Mouse (Mus musculus) ovary, adult 18-20 months (tissue): ENCODE data around the gene Bicdl2.

ENCODE experiments used
- DNase-seq: peaks from one replicate; pipeline ENCODE4 v3.0.0; 2022; ENCODE audit warnings: low spot score, mixed read lengths

Bicdl2 gene

GRCm38 (mm10) chr17:23674271-23674952 is 14.1 kb downstream of the Bicdl2 start:
- DNase-seq = no peak

- DNase-seq = peak; percentile 55
Measured at GRCm38 (mm10) chr17:23675127-23675526, 14.8 kb downstream of the Bicdl2 start.

GRCm38 (mm10) chr17:23675564-23676281 is 15.4 kb downstream of the Bicdl2 start:
- peak; percentile 58 for DNase-seq

GRCm38 (mm10) chr17:23676473-23677031 is 16.2 kb downstream of the Bicdl2 start:
- DNase-seq = no peak

- peak; percentile 76 for DNase-seq
Measured at GRCm38 (mm10) chr17:23677236-23677679, 17.0 kb downstream of the Bicdl2 start, which contains the start of gene Tnfrsf12a. TSS of gene Tnfrsf12a (minus strand) at chr17:23677468.

GRCm38 (mm10) chr17:23679127-23679835 is 19.0 kb downstream of the Bicdl2 start, which contains the start of gene Cldn6:
TSS of gene Cldn6 (plus strand) at chr17:23679249.
- DNase-seq = no peak

GRCm38 (mm10) chr17:23680336-23680735 is 20.0 kb downstream of the Bicdl2 start:
- no peak for DNase-seq

GRCm38 (mm10) chr17:23681086-23681485 is 20.8 kb downstream of the Bicdl2 start:
- DNase-seq = no peak

GRCm38 (mm10) chr17:23682092-23682491 is 21.8 kb downstream of the Bicdl2 start:
- no peak for DNase-seq

GRCm38 (mm10) chr17:23682530-23682929 is 22.2 kb downstream of the Bicdl2 start:
- DNase-seq = no peak

- DNase-seq = no peak
Measured at GRCm38 (mm10) chr17:23683226-23683625, 22.9 kb downstream of the Bicdl2 start.

GRCm38 (mm10) chr17:23683856-23684672 is 23.8 kb downstream of the Bicdl2 start, which contains the start of gene Cldn9:
TSS of gene Cldn9 (minus strand) at chr17:23684026.
- no peak for DNase-seq

- no peak for DNase-seq
Measured at GRCm38 (mm10) chr17:23694491-23694890, 34.2 kb downstream of the Bicdl2 start.

- DNase-seq = no peak
Measured at GRCm38 (mm10) chr17:23695801-23696200, 35.5 kb downstream of the Bicdl2 start.

- DNase-seq = no peak
Measured at GRCm38 (mm10) chr17:23699131-23700077, 39.1 kb downstream of the Bicdl2 start.

GRCm38 (mm10) chr17:23700079-23700478 is 39.8 kb downstream of the Bicdl2 start:
- peak; percentile 86 for DNase-seq

GRCm38 (mm10) chr17:23703301-23703700 is 43.0 kb downstream of the Bicdl2 start:
- DNase-seq = no peak

GRCm38 (mm10) chr17:23704741-23705140 is 44.4 kb downstream of the Bicdl2 start:
- no peak for DNase-seq

GRCm38 (mm10) chr17:23705525-23706104 is 45.3 kb downstream of the Bicdl2 start:
- no peak for DNase-seq

GRCm38 (mm10) chr17:23706212-23706611 is 45.9 kb downstream of the Bicdl2 start:
- DNase-seq = no peak
